Mouse (Mus musculus) embryonic facial prominence, embryonic 10.5 days (tissue): ENCODE data around the gene Sh3pxd2a. TPM values are rescaled to one million over a fixed set of nuclear protein-coding genes. Genes with fewer than 3 reads are reported as not detected.

ENCODE experiments used
- DNase-seq: peaks from one replicate; pipeline ENCODE4 v3.0.0-alpha.2; 2017; ENCODE audit warnings: low spot score
- H3K27ac ChIP-seq: fragments of 300-500 bp; sonication (generic); replicated peaks from 2 replicates; pipeline ENCODE4 v1.5.1; 2016; ENCODE audit warnings: mild to moderate bottlenecking
- H3K27me3 ChIP-seq: fragments of 300-500 bp; sonication (generic); replicated peaks from 2 replicates; pipeline ENCODE4 v1.6.1; 2016; ENCODE audit warnings: low read depth, mild to moderate bottlenecking; ENCODE audit not compliant: poor library complexity, severe bottlenecking
- H3K36me3 ChIP-seq: fragments of 300-500 bp; sonication (generic); replicated peaks from 2 replicates; pipeline ENCODE4 v1.6.1; 2016; ENCODE audit warnings: mild to moderate bottlenecking, moderate library complexity
- H3K4me1 ChIP-seq: fragments of 300-500 bp; sonication (generic); 2 replicates; pipeline ENCODE4 v1.6.1; 2016
- H3K4me3 ChIP-seq: fragments of 300-500 bp; sonication (generic); 2 replicates; pipeline ENCODE4 v1.5.1; 2016; ENCODE audit warnings: mild to moderate bottlenecking, moderate library complexity
- H3K9me3 ChIP-seq: fragments of 300-500 bp; sonication (generic); 2 replicates; pipeline ENCODE4 v1.6.1; 2016; ENCODE audit warnings: mild to moderate bottlenecking
- WGBS: fragments of 180-500 bp; shearing (Covaris S2); methylation state at CpG from one replicate; pipeline ENCODE4 v1.1.7; 2016; 5-methylcytosine and 5-hydroxymethylcytosine counted together
- polyA plus RNA-seq: library from polyadenylated mRNA; unstranded; fragments of >200 nt; fragmentation: Nextera tagmentation; extraction: Ambion mirVana; gene quantifications from 2 replicates; pipeline ENCODE4 v1.2.1, GENCODE M21; 2016

The Sh3pxd2a gene
- polyA plus RNA-seq, 1 experiment from 2014 or later: 2.9 TPM

GRCm38 (mm10) chr19:47502563-47502962 lies 38.4 kb upstream of the Sh3pxd2a start:
- Histone ChIP-seq H3K9me3 (no peaks in the 10 kb centered on the region), H3K27ac (no peak overlapping the region), H3K4me3 (no peak overlapping the region), H3K27me3 (no peaks in the 10 kb centered on the region), H3K4me1 (peaks cover 19% of the 10 kb centered on the region), H3K36me3 (peaks cover 42% of the 10 kb centered on the region)
- DNase-seq: no peak
- WGBS: 76% methylated on average over 8 of the region's 8 CpGs

- DNase-seq: no peak
- 80% methylated on average over 11 of the region's 11 CpGs for WGBS
- H3K4me1 ChIP-seq: peaks cover 16% of the 10 kb centered on the region
- no peaks in the 10 kb centered on the region for H3K9me3 ChIP-seq
- no peak overlapping the region for H3K4me3 ChIP-seq
- H3K36me3 ChIP-seq: peaks cover 30% of the 10 kb centered on the region
- no peaks in the 10 kb centered on the region for H3K27me3 ChIP-seq
- no peak overlapping the region for H3K27ac ChIP-seq
Measured at GRCm38 (mm10) chr19:47500389-47501011, 36.3 kb upstream of the Sh3pxd2a start.

- Histone ChIP-seq H3K27ac (peak overlapping the region; percentile 16), H3K36me3 (peaks cover 24% of the 10 kb centered on the region), H3K4me3 (no peak overlapping the region), H3K27me3 (no peaks in the 10 kb centered on the region), H3K4me1 (peaks cover 16% of the 10 kb centered on the region), H3K9me3 (no peaks in the 10 kb centered on the region)
- DNase-seq: no peak
- 88% methylated on average over 5 of the region's 5 CpGs for WGBS
Measured at GRCm38 (mm10) chr19:47499841-47500240, 35.6 kb upstream of the Sh3pxd2a start.

- Histone ChIP-seq H3K27ac (peak overlapping the region; percentile 16), H3K4me1 (peaks cover 17% of the 10 kb centered on the region), H3K4me3 (no peak overlapping the region), H3K36me3 (peaks cover 21% of the 10 kb centered on the region), H3K27me3 (no peaks in the 10 kb centered on the region), H3K9me3 (no peaks in the 10 kb centered on the region)
- 48% methylated on average over 4 of the region's 4 CpGs for WGBS
- peak; percentile 62 for DNase-seq
Measured at GRCm38 (mm10) chr19:47498942-47499341, 34.7 kb upstream of the Sh3pxd2a start.

GRCm38 (mm10) chr19:47497736-47498135 lies 33.5 kb upstream of the Sh3pxd2a start:
- Histone ChIP-seq H3K9me3 (no peaks in the 10 kb centered on the region), H3K36me3 (peaks cover 13% of the 10 kb centered on the region), H3K4me1 (peaks cover 29% of the 10 kb centered on the region), H3K27ac (no peak overlapping the region), H3K27me3 (no peaks in the 10 kb centered on the region), H3K4me3 (no peak overlapping the region)
- 94% methylated on average over 6 of the region's 6 CpGs for WGBS
- no peak for DNase-seq

GRCm38 (mm10) chr19:47497313-47497712 lies 33.1 kb upstream of the Sh3pxd2a start:
- peaks cover 32% of the 10 kb centered on the region for H3K4me1 ChIP-seq
- DNase-seq: no peak
- H3K4me3 ChIP-seq: no peak overlapping the region
- no peaks in the 10 kb centered on the region for H3K27me3 ChIP-seq
- no peaks in the 10 kb centered on the region for H3K9me3 ChIP-seq
- peaks cover 9% of the 10 kb centered on the region for H3K36me3 ChIP-seq
- 86% methylated on average over 9 of the region's 9 CpGs for WGBS
- H3K27ac ChIP-seq: no peak overlapping the region

- Histone ChIP-seq H3K4me1 (peaks cover 22% of the 10 kb centered on the region), H3K4me3 (peak overlapping the region; percentile 17; the same call in 1 of the 2 replicates), H3K27ac (peak overlapping the region; percentile 76), H3K36me3 (no peaks in the 10 kb centered on the region), H3K9me3 (peaks cover 5% of the 10 kb centered on the region), H3K27me3 (no peaks in the 10 kb centered on the region)
- 65% methylated on average over 23 of the region's 23 CpGs for WGBS
- DNase-seq: no peak
Measured at GRCm38 (mm10) chr19:47493017-47493997, 29.1 kb upstream of the Sh3pxd2a start.

- no peak for DNase-seq
- Histone ChIP-seq H3K27me3 (no peaks in the 10 kb centered on the region), H3K27ac (peak overlapping the region; percentile 76), H3K4me3 (no peak overlapping the region), H3K4me1 (peaks cover 22% of the 10 kb centered on the region), H3K9me3 (peaks cover 5% of the 10 kb centered on the region), H3K36me3 (no peaks in the 10 kb centered on the region)
- 73% methylated on average over 6 of the region's 6 CpGs for WGBS
Measured at GRCm38 (mm10) chr19:47492422-47492821, 28.2 kb upstream of the Sh3pxd2a start.

- Histone ChIP-seq H3K27me3 (no peaks in the 10 kb centered on the region), H3K36me3 (no peaks in the 10 kb centered on the region), H3K9me3 (peaks cover 5% of the 10 kb centered on the region), H3K27ac (peak overlapping the region; percentile 2), H3K4me1 (peaks cover 22% of the 10 kb centered on the region), H3K4me3 (no peak overlapping the region)
- 85% methylated on average over 2 of the region's 2 CpGs for WGBS
- no peak for DNase-seq
Measured at GRCm38 (mm10) chr19:47491853-47492252, 27.7 kb upstream of the Sh3pxd2a start.

- peaks cover 5% of the 10 kb centered on the region for H3K9me3 ChIP-seq
- no peak overlapping the region for H3K27ac ChIP-seq
- H3K36me3 ChIP-seq: no peaks in the 10 kb centered on the region
- H3K4me3 ChIP-seq: no peak overlapping the region
- H3K27me3 ChIP-seq: no peaks in the 10 kb centered on the region
- H3K4me1 ChIP-seq: peaks cover 31% of the 10 kb centered on the region
- no peak for DNase-seq
- WGBS: 85% methylated on average over 3 of the region's 3 CpGs
Measured at GRCm38 (mm10) chr19:47489233-47489632, 25.0 kb upstream of the Sh3pxd2a start.

GRCm38 (mm10) chr19:47488250-47488649 lies 24.0 kb upstream of the Sh3pxd2a start:
- H3K4me3 ChIP-seq: no peak overlapping the region
- WGBS: 28% methylated on average over 4 of the region's 4 CpGs
- H3K9me3 ChIP-seq: peaks cover 5% of the 10 kb centered on the region
- H3K27me3 ChIP-seq: no peaks in the 10 kb centered on the region
- DNase-seq: peak; percentile 56
- no peak overlapping the region for H3K27ac ChIP-seq
- no peaks in the 10 kb centered on the region for H3K36me3 ChIP-seq
- peaks cover 23% of the 10 kb centered on the region for H3K4me1 ChIP-seq

GRCm38 (mm10) chr19:47487572-47487971 lies 23.4 kb upstream of the Sh3pxd2a start:
- Histone ChIP-seq H3K27ac (no peak overlapping the region), H3K36me3 (no peaks in the 10 kb centered on the region), H3K4me3 (no peak overlapping the region), H3K4me1 (peaks cover 17% of the 10 kb centered on the region; the same call in 1 of the 2 replicates), H3K27me3 (no peaks in the 10 kb centered on the region), H3K9me3 (peaks cover 5% of the 10 kb centered on the region)
- no peak for DNase-seq
- WGBS: 86% methylated on average over 9 of the region's 9 CpGs
